Mouse (Mus musculus) ES-Bruce4 (cell line): ENCODE results near the gene Ccl12. TPM values are rescaled to one million over a fixed set of nuclear protein-coding genes. Genes with fewer than 3 reads are reported as not detected.

Source experiments
- H3K27ac ChIP-seq: 2 replicates; pipeline ENCODE4 v1.5.1; 2012; ENCODE audit warnings: low read length, inconsistent platforms; ENCODE audit not compliant: insufficient read depth
- H3K27me3 ChIP-seq: 2 replicates; pipeline ENCODE4 v1.6.1; 2012; ENCODE audit warnings: mild to moderate bottlenecking, low read length, inconsistent platforms; ENCODE audit not compliant: control insufficient read depth, poor library complexity, insufficient read depth, severe bottlenecking
- H3K36me3 ChIP-seq: 2 replicates; pipeline ENCODE4 v1.6.1; 2012; ENCODE audit warnings: inconsistent platforms, mild to moderate bottlenecking, low read length, moderate library complexity; ENCODE audit not compliant: control insufficient read depth, poor library complexity, insufficient read depth, severe bottlenecking
- H3K4me1 ChIP-seq: one replicate; pipeline ENCODE4 v1.8.1; 2011; ENCODE audit warnings: low read length; ENCODE audit not compliant: control insufficient read depth, insufficient read depth
- H3K4me3 ChIP-seq: 2 replicates; pipeline ENCODE4 v1.5.1; 2011; ENCODE audit warnings: low read depth, mild to moderate bottlenecking, low read length
- H3K9ac ChIP-seq: 2 replicates; pipeline ENCODE4 v1.6.1; 2012; ENCODE audit warnings: low read depth, mild to moderate bottlenecking, inconsistent platforms; ENCODE audit not compliant: poor library complexity, severe bottlenecking
- H3K9me3 ChIP-seq: replicated peaks from 2 replicates; pipeline ENCODE4 v1.6.1; 2012; ENCODE audit warnings: mild to moderate bottlenecking, low read length, inconsistent platforms; ENCODE audit not compliant: control insufficient read depth, poor library complexity, insufficient read depth, severe bottlenecking
- CTCF ChIP-seq: IDR thresholded peaks from one replicate; pipeline ENCODE4 v1.8.1; 2011; ENCODE audit warnings: low read depth, low read length
- EP300 ChIP-seq: IDR thresholded peaks from 2 replicates; pipeline ENCODE4 v1.6.1; 2011; ENCODE audit warnings: low read depth, low read length; ENCODE audit not compliant: insufficient read depth
- POLR2A ChIP-seq: IDR thresholded peaks from one replicate; pipeline ENCODE4 v1.8.1; 2011; ENCODE audit warnings: low read length; ENCODE audit not compliant: insufficient read depth
- polyA plus RNA-seq: library from polyadenylated mRNA; stranded (reverse); fragments of >200 nt; gene quantifications from 2 replicates; pipeline ENCODE4 v1.2.4, GENCODE M21; 2011; ENCODE audit warnings: low read depth; ENCODE audit not compliant: missing spikeins, insufficient read depth, insufficient read length

Ccl12 gene
- not detected in 2 replicates for polyA plus RNA-seq

DNA sequence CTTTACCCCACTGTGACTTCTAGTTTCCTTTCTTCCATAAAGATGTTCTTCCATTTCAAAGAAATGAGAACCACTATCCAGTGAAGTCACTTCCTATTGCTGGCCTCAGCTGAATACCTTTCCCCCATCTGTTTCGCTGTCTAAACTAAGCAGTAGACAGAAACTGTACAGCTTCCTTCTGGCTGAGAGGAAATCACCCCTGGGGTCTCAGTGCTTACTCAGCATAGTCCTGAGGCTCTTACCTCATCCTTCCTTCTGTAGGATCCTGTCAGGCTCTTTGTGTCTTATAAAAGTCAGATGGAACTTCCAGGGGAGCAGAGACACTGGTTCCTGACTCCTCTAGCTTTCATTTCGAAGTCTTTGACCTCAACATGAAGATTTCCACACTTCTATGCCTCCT is at the start of gene Ccl12:
TSS of gene Ccl12 (plus strand) at position 317 of the 400 bp plus-strand sequence.
- TF ChIP-seq CTCF (no peak), POLR2A (no peak), EP300 (no peak)
- Histone ChIP-seq H3K36me3 (no peaks in the 10 kb centered on the region), H3K4me1 (no peaks in the 10 kb centered on the region), H3K27ac (no peak within 1 kb of the TSS), H3K4me3 (no peak within 1 kb of the TSS), H3K27me3 (no peaks in the 10 kb centered on the region), H3K9me3 (no peaks in the 10 kb centered on the region), H3K9ac (no peak within 1 kb of the TSS)

DNA sequence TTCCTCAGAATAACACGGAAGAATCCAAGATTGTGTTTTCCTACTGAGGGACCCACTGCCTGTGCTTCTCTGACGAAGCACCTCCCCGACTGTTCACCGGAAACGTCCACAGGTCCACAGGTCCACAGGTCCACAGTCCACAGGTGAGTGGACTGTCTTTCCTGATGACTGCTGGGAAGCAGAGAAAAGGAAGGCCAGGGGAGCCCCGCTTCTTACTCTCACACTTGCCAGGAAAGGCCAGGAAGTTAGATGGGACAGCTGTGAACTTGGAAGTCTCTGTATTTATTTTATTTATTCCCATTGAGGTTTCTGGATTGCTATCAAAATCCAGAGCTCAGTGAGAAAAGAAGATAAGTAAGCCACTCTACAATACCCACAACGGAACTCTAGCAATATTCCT is 47.8 kb upstream of the Ccl12 start:
- Histone ChIP-seq H3K4me1 (no peaks in the 10 kb centered on the region), H3K9ac (no peak overlapping the region), H3K36me3 (no peaks in the 10 kb centered on the region), H3K9me3 (no peaks in the 10 kb centered on the region), H3K27me3 (no peaks in the 10 kb centered on the region), H3K27ac (no peak overlapping the region), H3K4me3 (no peak overlapping the region)
- TF ChIP-seq CTCF (no peak), POLR2A (no peak), EP300 (no peak)

DNA sequence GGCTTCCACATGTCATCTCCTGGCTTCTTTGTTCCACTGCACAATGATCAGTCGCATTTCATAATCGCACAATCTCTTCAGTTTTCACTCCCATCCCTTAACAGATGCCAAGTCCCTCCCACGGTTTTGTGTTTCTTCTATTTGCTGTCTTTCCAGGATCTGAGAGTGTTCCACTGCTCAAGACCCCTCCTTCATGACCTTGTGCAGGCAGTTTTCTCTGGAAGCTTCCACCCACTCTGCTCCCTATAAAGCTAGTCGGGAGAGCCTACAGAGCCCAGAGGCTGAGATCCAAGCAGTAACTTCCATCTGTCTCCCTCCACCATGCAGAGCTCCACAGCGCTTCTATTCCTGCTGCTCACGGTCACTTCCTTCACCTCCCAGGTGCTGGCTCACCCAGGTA is 44.0 kb upstream of the Ccl12 start, which contains the start of gene Ccl11:
TSS of gene Ccl11 (plus strand) at position 178 of the 400 bp plus-strand sequence.
- Histone ChIP-seq H3K9ac (no peak within 1 kb of the TSS), H3K9me3 (no peaks in the 10 kb centered on the region), H3K27ac (no peak within 1 kb of the TSS), H3K4me1 (no peaks in the 10 kb centered on the region), H3K36me3 (no peaks in the 10 kb centered on the region), H3K27me3 (no peaks in the 10 kb centered on the region), H3K4me3 (no peak within 1 kb of the TSS)
- no peak for TF ChIP-seq POLR2A
- TF ChIP-seq CTCF, result no peak
- TF ChIP-seq EP300, result no peak

DNA sequence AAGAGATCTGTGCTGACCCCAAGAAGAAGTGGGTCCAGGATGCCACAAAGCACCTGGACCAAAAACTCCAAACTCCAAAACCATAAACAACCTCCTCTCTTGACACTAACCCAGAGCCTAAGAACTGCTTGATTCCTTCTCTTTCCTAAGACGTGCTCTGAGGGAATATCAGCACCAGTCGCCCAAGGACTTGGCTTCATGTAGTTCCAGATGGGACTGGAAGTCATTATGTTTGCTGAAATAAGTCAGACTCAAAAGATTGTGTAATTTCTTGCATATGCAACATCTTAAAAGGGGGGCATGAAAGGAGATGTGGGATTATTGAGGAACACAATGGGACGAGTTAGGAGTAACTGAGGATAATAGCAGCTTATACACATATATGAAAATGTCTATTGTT is 39.4 kb upstream of the Ccl12 start:
- no peak overlapping the region for H3K4me3 ChIP-seq
- H3K9me3 ChIP-seq, result no peaks in the 10 kb centered on the region
- H3K9ac ChIP-seq, result no peak overlapping the region
- no peaks in the 10 kb centered on the region for H3K4me1 ChIP-seq
- no peaks in the 10 kb centered on the region for H3K27me3 ChIP-seq
- no peak overlapping the region for H3K27ac ChIP-seq
- TF ChIP-seq POLR2A, result no peak
- TF ChIP-seq CTCF, result no peak
- H3K36me3 ChIP-seq, result no peaks in the 10 kb centered on the region

DNA sequence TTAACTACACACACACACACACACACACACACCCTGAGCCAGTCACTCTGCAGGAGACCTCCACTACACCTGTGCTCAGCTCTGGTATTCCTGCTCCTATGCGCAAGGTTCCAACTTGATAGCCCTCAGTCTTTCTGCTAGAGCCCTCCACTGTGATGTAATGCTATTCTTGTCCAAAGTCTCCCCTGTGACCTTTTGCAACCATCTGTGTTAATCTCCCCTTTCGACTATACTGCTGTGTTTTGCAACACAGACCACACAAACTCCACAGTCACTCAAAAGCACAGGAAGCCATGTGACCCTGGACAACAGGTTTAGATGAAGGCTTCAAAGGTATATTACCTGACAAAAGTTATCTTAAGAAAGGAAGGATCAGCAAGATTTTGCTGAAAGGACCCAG is 38.2 kb upstream of the Ccl12 start:
- H3K9ac ChIP-seq, result no peak overlapping the region
- H3K27me3 ChIP-seq, result no peaks in the 10 kb centered on the region
- H3K9me3 ChIP-seq, result no peaks in the 10 kb centered on the region
- H3K36me3 ChIP-seq, result no peaks in the 10 kb centered on the region
- no peak overlapping the region for H3K27ac ChIP-seq
- H3K4me3 ChIP-seq, result no peak overlapping the region
- no peak for TF ChIP-seq EP300
- no peak for TF ChIP-seq POLR2A
- no peak for TF ChIP-seq CTCF
- no peaks in the 10 kb centered on the region for H3K4me1 ChIP-seq

DNA sequence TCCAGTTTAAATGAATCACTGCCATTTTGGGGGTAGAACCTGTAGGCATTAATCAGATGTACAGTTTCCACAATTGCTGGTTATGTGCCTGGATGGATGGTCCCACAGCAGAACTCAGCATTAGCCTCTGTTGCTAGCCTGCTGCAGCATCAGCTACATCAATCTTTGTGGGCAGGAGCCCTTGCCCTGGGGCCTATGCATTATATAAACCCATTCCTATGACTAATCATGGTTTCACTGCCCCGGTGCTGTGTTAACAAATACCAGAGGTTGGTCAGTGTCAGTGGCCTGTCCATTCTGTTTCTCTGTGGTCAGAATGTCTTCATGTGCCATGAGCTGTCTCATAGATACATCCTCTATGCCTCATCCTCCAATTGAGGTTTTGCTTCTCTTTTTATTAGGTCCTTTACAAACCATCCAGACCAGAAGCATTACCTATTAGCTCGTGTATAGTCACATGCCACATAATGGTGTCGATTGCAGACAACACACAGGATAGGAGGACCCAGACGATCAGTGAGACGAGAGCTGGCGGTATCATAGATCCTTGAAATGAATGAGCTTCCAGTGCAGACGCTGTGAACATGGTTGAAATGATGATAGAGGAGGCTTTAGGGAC is 34.6 kb upstream of the Ccl12 start:
- H3K9me3 ChIP-seq, result no peaks in the 10 kb centered on the region
- no peaks in the 10 kb centered on the region for H3K4me1 ChIP-seq
- H3K36me3 ChIP-seq, result no peaks in the 10 kb centered on the region

More for the DNA sequence above, 34.6 kb upstream of the Ccl12 start:
- H3K27me3 ChIP-seq, result no peaks in the 10 kb centered on the region
- no peak overlapping the region for H3K27ac ChIP-seq
- H3K9ac ChIP-seq, result no peak overlapping the region
- no peak overlapping the region for H3K4me3 ChIP-seq
- TF ChIP-seq POLR2A, result no peak
- no peak for TF ChIP-seq EP300
- TF ChIP-seq CTCF, result no peak
